Mouse (Mus musculus) spleen, adult 2 months (tissue): ENCODE results near the gene Yipf2. TPM values are rescaled to one million over a fixed set of nuclear protein-coding genes. Genes with fewer than 3 reads are reported as not detected.

Source experiments
- DNase-seq, 2 experiments: peaks; one replicate each; pipeline versions ENCODE4 v3.0.0 to v3.0.0-alpha.2; 2012 to 2021; ENCODE audit warnings: low spot score in 2 of 2, low read depth in 1 of 2
- H3K27ac ChIP-seq: fragments of 200-500 bp; 2 replicates; pipeline ENCODE4 v1.5.1; 2012; ENCODE audit warnings: low read length, inconsistent platforms; ENCODE audit not compliant: insufficient read depth
- H3K27me3 ChIP-seq: fragments of 200-500 bp; 2 replicates; pipeline ENCODE4 v1.6.1; 2012; ENCODE audit warnings: mild to moderate bottlenecking, moderate library complexity, low read length, inconsistent platforms; ENCODE audit not compliant: control insufficient read depth, insufficient read depth
- H3K36me3 ChIP-seq: fragments of 200-500 bp; 2 replicates; pipeline ENCODE4 v1.6.1; 2012; ENCODE audit warnings: mild to moderate bottlenecking, low read length, inconsistent platforms; ENCODE audit not compliant: control insufficient read depth, insufficient read depth
- H3K4me1 ChIP-seq: fragments of 200-500 bp; 2 replicates; pipeline ENCODE4 v1.6.1; 2011; ENCODE audit warnings: inconsistent platforms; ENCODE audit not compliant: control insufficient read depth, insufficient read depth, insufficient read length
- H3K4me3 ChIP-seq: fragments of 200-500 bp; 2 replicates; pipeline ENCODE4 v1.5.1; 2011; ENCODE audit warnings: mild to moderate bottlenecking, inconsistent platforms; ENCODE audit not compliant: insufficient read depth, insufficient read length; ENCODE audit errors: extremely low read depth
- CTCF ChIP-seq: fragments of 200-500 bp; IDR thresholded peaks from 2 replicates; pipeline ENCODE4 v1.5.1; 2011; ENCODE audit warnings: mild to moderate bottlenecking, inconsistent platforms; ENCODE audit not compliant: insufficient read depth, insufficient read length, insufficient replicate concordance; ENCODE audit errors: extremely low read depth
- POLR2A ChIP-seq: fragments of 200-500 bp; IDR thresholded peaks from 2 replicates; pipeline ENCODE4 v1.6.1; 2011; ENCODE audit warnings: low read depth, low read length, inconsistent platforms
- WGBS: fragments of 180-500 bp; shearing (Covaris S2); methylation state at CpG from one replicate; pipeline ENCODE4 v1.1.7; 2018; 5-methylcytosine and 5-hydroxymethylcytosine counted together
- polyA plus RNA-seq: library from polyadenylated mRNA; depleted of rRNA; stranded (reverse); fragments of >200 nt; gene quantifications from 2 replicates; pipeline ENCODE4 v1.2.3, GENCODE M21; 2012

Gene Yipf2
- polyA plus RNA-seq, 1 experiment = 22.0 TPM

DNA sequence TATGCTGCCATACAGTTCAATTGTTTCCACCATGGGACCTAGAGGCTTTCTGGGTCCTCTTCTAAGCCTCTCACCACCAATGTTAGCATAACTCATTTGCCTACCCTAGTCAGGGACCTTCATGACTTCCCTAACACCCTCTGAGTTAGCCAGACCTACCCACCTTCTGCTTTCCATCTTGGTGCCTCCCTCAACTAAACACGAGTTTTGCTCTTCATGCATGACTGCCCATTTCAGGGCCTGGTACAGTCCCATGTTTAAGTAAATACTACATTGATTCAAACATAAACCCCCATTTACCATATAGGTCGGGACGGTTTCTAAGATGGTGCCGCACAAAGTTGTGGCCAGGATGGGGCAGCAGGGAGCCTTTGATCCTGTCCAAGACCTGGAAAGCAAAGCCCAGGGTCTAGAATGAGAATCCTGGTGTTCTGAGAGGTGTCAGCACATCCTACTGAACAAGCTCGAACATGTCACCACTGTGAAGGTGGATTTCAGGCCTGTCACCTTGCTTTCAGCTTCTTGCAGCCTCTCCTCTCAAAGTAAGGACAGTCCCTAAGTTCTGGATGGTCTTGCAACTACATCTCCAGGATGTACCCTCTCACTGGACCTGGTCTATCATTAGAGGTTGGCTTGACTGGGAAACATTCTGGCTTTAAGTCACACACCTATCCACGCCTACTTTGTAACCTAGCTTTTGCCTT lies 1.3 kb downstream of the Yipf2 start:
- Histone ChIP-seq H3K27me3 (no peaks in the 10 kb centered on the region), H3K27ac (no peak overlapping the region), H3K4me1 (peaks cover 9% of the 10 kb centered on the region; the same call in 1 of the 2 replicates), H3K4me3 (no peak overlapping the region), H3K36me3 (peaks cover 19% of the 10 kb centered on the region)
- no peak for TF ChIP-seq POLR2A
- no peak for TF ChIP-seq CTCF
- WGBS = 77% methylated on average over 6 of the region's 6 CpGs
- peak in 1 of 2 experiments; percentile 41 for DNase-seq

DNA sequence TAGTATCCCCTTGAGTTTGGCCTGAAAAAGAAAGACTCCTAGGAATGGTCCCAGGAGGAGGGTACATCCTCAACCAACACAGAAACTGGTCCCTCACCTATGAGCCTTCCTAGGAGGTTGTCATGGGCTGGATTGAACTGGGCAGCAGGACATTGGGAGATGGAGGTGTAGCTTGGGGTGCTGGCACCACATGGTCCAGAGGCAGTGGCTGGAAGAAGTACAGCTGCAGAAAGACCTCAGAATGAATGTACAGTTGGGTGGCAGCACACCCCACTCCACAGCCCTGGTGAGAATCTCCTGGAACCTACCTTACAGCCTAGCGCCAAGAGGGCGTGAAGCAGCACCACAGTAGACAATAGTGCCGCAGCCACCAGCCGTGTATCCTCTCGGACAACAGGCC lies 3.1 kb downstream of the Yipf2 start:
- Histone ChIP-seq H3K4me3 (no peak overlapping the region), H3K36me3 (peaks cover 19% of the 10 kb centered on the region), H3K27ac (no peak overlapping the region), H3K4me1 (peaks cover 9% of the 10 kb centered on the region; the same call in 1 of the 2 replicates), H3K27me3 (no peaks in the 10 kb centered on the region)
- TF ChIP-seq POLR2A (no peak), CTCF (no peak)
- WGBS = 94% methylated on average over 5 of the region's 5 CpGs
- no peak for DNase-seq

DNA sequence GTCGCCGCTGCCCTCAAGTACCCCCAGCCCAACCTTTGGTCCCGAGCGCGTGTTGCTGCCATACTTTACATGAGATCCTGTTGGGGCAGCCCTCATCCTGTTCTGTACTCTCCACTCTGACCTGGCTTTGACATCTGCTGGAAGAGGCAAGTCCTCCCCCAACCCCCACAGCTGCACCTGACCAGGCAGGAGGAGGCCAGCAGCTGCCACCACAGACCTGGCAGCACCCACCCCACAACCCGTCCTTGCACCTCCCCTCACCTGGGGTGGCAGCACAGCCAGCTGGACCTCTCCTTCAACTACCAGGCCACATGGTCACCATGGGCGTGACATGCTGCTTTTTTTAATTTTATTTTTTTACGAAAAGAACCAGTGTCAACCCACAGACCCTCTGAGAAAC lies 4.3 kb downstream of the Yipf2 start:
- peaks cover 3% of the 10 kb centered on the region; the same call in 1 of the 2 replicates for H3K4me1 ChIP-seq
- no peak for TF ChIP-seq CTCF
- TF ChIP-seq POLR2A = no peak
- no peak overlapping the region for H3K27ac ChIP-seq
- 86% methylated on average over 8 of the region's 8 CpGs for WGBS
- H3K27me3 ChIP-seq = no peaks in the 10 kb centered on the region
- no peak overlapping the region for H3K4me3 ChIP-seq
- no peak for DNase-seq
- peaks cover 23% of the 10 kb centered on the region for H3K36me3 ChIP-seq

DNA sequence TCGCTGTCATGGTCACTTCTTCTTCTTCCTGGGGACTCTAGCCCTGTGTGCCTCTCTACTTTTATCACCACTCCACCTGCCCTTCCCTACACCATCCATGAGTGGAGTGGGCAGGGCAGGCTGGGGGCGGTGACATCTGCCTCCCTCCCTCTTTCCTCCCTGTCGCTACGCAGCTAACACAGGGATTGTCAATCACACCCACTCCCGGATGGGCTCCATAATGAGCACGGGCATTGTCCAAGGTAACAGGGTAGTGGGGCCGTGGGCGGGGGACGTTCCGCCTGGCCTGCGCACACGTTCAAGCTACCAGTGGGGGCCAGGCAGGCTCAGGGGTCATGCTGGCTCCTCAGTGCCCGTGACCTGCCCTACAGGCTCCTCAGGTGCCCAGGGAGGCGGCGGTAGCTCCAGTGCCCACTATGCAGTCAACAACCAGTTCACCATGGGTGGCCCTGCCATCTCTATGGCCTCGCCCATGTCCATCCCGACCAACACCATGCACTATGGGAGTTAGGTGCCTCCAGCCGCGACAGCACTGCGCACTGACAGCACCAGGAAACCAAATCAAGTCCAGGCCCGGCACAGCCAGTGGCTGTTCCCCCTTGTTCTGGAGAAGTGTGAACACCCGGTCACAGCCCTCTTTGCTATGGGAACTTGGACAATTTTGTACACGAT lies 4.8 kb downstream of the Yipf2 start:
- Histone ChIP-seq H3K36me3 (peaks cover 27% of the 10 kb centered on the region), H3K27ac (no peak overlapping the region), H3K27me3 (no peaks in the 10 kb centered on the region), H3K4me1 (peaks cover 3% of the 10 kb centered on the region; the same call in 1 of the 2 replicates), H3K4me3 (no peak overlapping the region)
- TF ChIP-seq CTCF = no peak
- no peak for TF ChIP-seq POLR2A
- DNase-seq = no peak
- 92% methylated on average over 23 of the region's 23 CpGs for WGBS

- DNase-seq = no peak
- Histone ChIP-seq H3K4me1 (no peaks in the 10 kb centered on the region), H3K27ac (no peak overlapping the region), H3K4me3 (no peak overlapping the region), H3K36me3 (peaks cover 28% of the 10 kb centered on the region), H3K27me3 (no peaks in the 10 kb centered on the region)
- 97% methylated on average over 1 of the region's 1 CpGs for WGBS
- TF ChIP-seq CTCF = no peak
- TF ChIP-seq POLR2A = no peak
Observed at GRCm38 (mm10) chr9:21585401-21585800, 7.2 kb downstream of the Yipf2 start.

- H3K4me3 ChIP-seq = no peak overlapping the region
- H3K27me3 ChIP-seq = no peaks in the 10 kb centered on the region
- DNase-seq = no peak
- WGBS = 80% methylated on average over 3 of the region's 3 CpGs
- H3K4me1 ChIP-seq = no peaks in the 10 kb centered on the region
- H3K27ac ChIP-seq = no peak overlapping the region
- TF ChIP-seq POLR2A (no peak), CTCF (no peak)
- peaks cover 15% of the 10 kb centered on the region for H3K36me3 ChIP-seq
Observed at GRCm38 (mm10) chr9:21578226-21578625, 14.4 kb downstream of the Yipf2 start.

DNA sequence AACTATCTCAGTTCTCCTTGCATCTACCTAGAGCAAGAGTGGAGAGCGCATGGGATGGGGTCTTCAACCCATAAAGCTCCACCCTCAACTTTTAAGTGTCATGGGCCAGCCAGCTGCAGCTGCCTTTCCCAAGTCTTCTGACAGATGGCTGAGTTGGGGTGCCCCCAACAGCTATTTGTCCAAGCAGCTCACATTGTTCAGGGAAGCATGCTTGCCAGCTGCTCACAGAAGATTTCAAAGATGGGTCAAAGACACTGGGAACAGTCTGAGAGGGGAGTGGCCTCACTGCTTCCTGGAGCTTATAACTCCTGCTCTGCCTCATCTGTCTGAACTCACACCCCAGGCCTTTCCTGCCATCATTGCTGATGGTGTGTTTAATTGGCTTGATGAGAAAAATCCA lies 16.3 kb downstream of the Yipf2 start:
- Histone ChIP-seq H3K4me3 (no peak overlapping the region), H3K27me3 (no peaks in the 10 kb centered on the region), H3K36me3 (peaks cover 15% of the 10 kb centered on the region), H3K27ac (no peak overlapping the region), H3K4me1 (no peaks in the 10 kb centered on the region)
- 97% methylated on average over 1 of the region's 1 CpGs for WGBS
- no peak for DNase-seq
- no peak for TF ChIP-seq CTCF
- TF ChIP-seq POLR2A = no peak
